Mouse (Mus musculus) liver, adult 2 months (tissue): Measurements from ENCODE around the gene Abcf1. TPM values are rescaled to one million over a fixed set of nuclear protein-coding genes. Genes with fewer than 3 reads are reported as not detected.

Experiments
- DNase-seq: peaks from one replicate; pipeline ENCODE4 v3.0.0-alpha.2; 2011; ENCODE audit warnings: low read depth, low spot score; ENCODE audit errors: extremely low read depth
- H3K27ac ChIP-seq: fragments of 200-500 bp; replicated peaks from 2 replicates; pipeline ENCODE4 v1.5.1; 2012; ENCODE audit warnings: low read depth, mild to moderate bottlenecking, control low read depth, inconsistent platforms, low read length; ENCODE audit not compliant: insufficient read depth
- H3K27me3 ChIP-seq: fragments of 200-500 bp; 2 replicates; pipeline ENCODE4 v1.6.1; 2012; ENCODE audit warnings: mild to moderate bottlenecking, moderate library complexity, low read length, inconsistent platforms; ENCODE audit not compliant: control insufficient read depth, insufficient read depth
- H3K36me3 ChIP-seq: fragments of 200-500 bp; 2 replicates; pipeline ENCODE4 v1.6.1; 2012; ENCODE audit warnings: low read length, inconsistent platforms; ENCODE audit not compliant: control insufficient read depth, insufficient read depth
- H3K4me1 ChIP-seq: fragments of 200-500 bp; 2 replicates; pipeline ENCODE4 v1.6.1; 2011; ENCODE audit warnings: low read length; ENCODE audit not compliant: control insufficient read depth, insufficient read depth
- H3K4me3 ChIP-seq: fragments of 200-500 bp; 2 replicates; pipeline ENCODE4 v1.5.1; 2011; ENCODE audit warnings: low read depth, mild to moderate bottlenecking, control low read depth, low read length, moderate library complexity; ENCODE audit not compliant: insufficient read depth
- H3K79me2 ChIP-seq: fragments of 200-500 bp; 2 replicates; pipeline ENCODE4 v1.6.1; 2012; ENCODE audit warnings: inconsistent platforms, mild to moderate bottlenecking, low read length, moderate library complexity; ENCODE audit not compliant: control insufficient read depth, insufficient read depth
- H3K9ac ChIP-seq: fragments of 200-500 bp; 2 replicates; pipeline ENCODE4 v1.6.1; 2012; ENCODE audit warnings: low read depth, mild to moderate bottlenecking, control low read depth, inconsistent platforms, low read length
- CTCF ChIP-seq: fragments of 200-500 bp; IDR thresholded peaks from 2 replicates; pipeline ENCODE4 v1.5.1; 2011; ENCODE audit warnings: low read depth, low read length, control low read depth
- POLR2A ChIP-seq: fragments of 200-500 bp; IDR thresholded peaks from 2 replicates; pipeline ENCODE4 v1.6.1; 2011; ENCODE audit warnings: low read length, control low read depth; ENCODE audit not compliant: insufficient read depth; ENCODE audit errors: extremely low read depth
- WGBS: fragments of 180-500 bp; shearing (Covaris S2); methylation state at CpG from one replicate; pipeline ENCODE4 v1.1.7; 2018; 5-methylcytosine and 5-hydroxymethylcytosine counted together
- polyA plus RNA-seq: library from polyadenylated mRNA; depleted of rRNA; stranded (reverse); fragments of >200 nt; gene quantifications from 2 replicates; pipeline ENCODE4 v1.2.3, GENCODE M21; 2012
- total RNA-seq: library from RNA; depleted of rRNA; stranded (reverse); fragments of >200 nt; gene quantifications from 2 replicates; pipeline ENCODE4 v1.2.3, GENCODE M21; 2014

Gene Abcf1
- total and polyA plus RNA-seq, 2 experiments = 24.1 to 43.2 TPM

GRCm38 (mm10) chr17:35920384-35920783 is 49.2 kb downstream of the Abcf1 start:
- WGBS = 67% methylated on average over 1 of the region's 1 CpGs
- TF ChIP-seq CTCF (no peak), POLR2A (no peak)
- H3K79me2 ChIP-seq = no peaks in the 10 kb centered on the region; the same call in 1 of the 2 replicates
- DNase-seq = peak; percentile 43
- no peaks in the 10 kb centered on the region for H3K27me3 ChIP-seq
- no peak overlapping the region; the same call in 1 of the 2 replicates for H3K27ac ChIP-seq
- H3K4me1 ChIP-seq = peaks cover 17% of the 10 kb centered on the region
- peaks cover 35% of the 10 kb centered on the region for H3K36me3 ChIP-seq
- no peak overlapping the region for H3K4me3 ChIP-seq
- no peak overlapping the region for H3K9ac ChIP-seq

GRCm38 (mm10) chr17:35919864-35920301 is 49.7 kb downstream of the Abcf1 start:
- Histone ChIP-seq H3K27me3 (no peaks in the 10 kb centered on the region), H3K9ac (0 out of 2 replicates have a peak overlapping the region, but pooled peaks have one; percentile 47), H3K79me2 (peaks cover under 1% of the 10 kb centered on the region; the same call in 1 of the 2 replicates), H3K36me3 (peaks cover 30% of the 10 kb centered on the region), H3K4me1 (peaks cover 17% of the 10 kb centered on the region), H3K27ac (peak overlapping the region; percentile 30; the same call in 1 of the 2 replicates), H3K4me3 (no peak overlapping the region; the same call in 1 of the 2 replicates)
- no peak for TF ChIP-seq CTCF
- TF ChIP-seq POLR2A = 0 out of 2 replicates have a peak, but pooled peaks have one; percentile 10
- whole genome bisulfite sequencing = 31% methylated on average over 6 of the region's 6 CpGs
- DNase-seq = no peak

GRCm38 (mm10) chr17:35919060-35919715 is 50.4 kb downstream of the Abcf1 start:
- H3K27me3 ChIP-seq = no peaks in the 10 kb centered on the region
- H3K9ac ChIP-seq = peak overlapping the region; percentile 69
- DNase-seq = peak; percentile 91
- peaks cover 7% of the 10 kb centered on the region for H3K79me2 ChIP-seq
- 3% methylated on average over 7 of the region's 7 CpGs for WGBS
- peak overlapping the region; percentile 18 for H3K4me3 ChIP-seq
- peaks cover 17% of the 10 kb centered on the region for H3K4me1 ChIP-seq
- peak; percentile 37; the same call in 1 of the 2 replicates for TF ChIP-seq POLR2A
- 0 out of 2 replicates have a peak, but pooled peaks have one; percentile 0 for TF ChIP-seq CTCF
- H3K27ac ChIP-seq = peak overlapping the region; percentile 49
- peaks cover 24% of the 10 kb centered on the region for H3K36me3 ChIP-seq

- peaks cover 17% of the 10 kb centered on the region for H3K4me1 ChIP-seq
- WGBS = under 1% methylated on average over 11 of the region's 11 CpGs
- no peaks in the 10 kb centered on the region for H3K27me3 ChIP-seq
- no peak for DNase-seq
- peak overlapping the region; percentile 92 for H3K9ac ChIP-seq
- peaks cover 10% of the 10 kb centered on the region for H3K79me2 ChIP-seq
- TF ChIP-seq POLR2A = 0 out of 2 replicates have a peak, but pooled peaks have one; percentile 22
- TF ChIP-seq CTCF = no peak
- H3K4me3 ChIP-seq = peak overlapping the region; percentile 95
- H3K36me3 ChIP-seq = peaks cover 20% of the 10 kb centered on the region
- H3K27ac ChIP-seq = peak overlapping the region; percentile 91
Observed at GRCm38 (mm10) chr17:35918276-35919059, 51.1 kb downstream of the Abcf1 start.

GRCm38 (mm10) chr17:35917463-35918251 is 51.9 kb downstream of the Abcf1 start:
- TF ChIP-seq POLR2A = 0 out of 2 replicates have a peak, but pooled peaks have one; percentile 45
- TF ChIP-seq CTCF = no peak
- Histone ChIP-seq H3K9ac (peak overlapping the region; percentile 96), H3K4me1 (peaks cover 14% of the 10 kb centered on the region), H3K27ac (peak overlapping the region; percentile 98), H3K4me3 (peak overlapping the region; percentile 95), H3K27me3 (no peaks in the 10 kb centered on the region), H3K79me2 (peaks cover 10% of the 10 kb centered on the region), H3K36me3 (peaks cover 17% of the 10 kb centered on the region)
- peak; percentile 48 for DNase-seq
- under 1% methylated on average over 13 of the region's 13 CpGs for WGBS
